Mouse (Mus musculus) small intestine, adult 2 months (tissue): ENCODE data around the gene Stmnd1. TPM values are rescaled to one million over a fixed set of nuclear protein-coding genes. Genes with fewer than 3 reads are reported as not detected.
"Not testable (repeated sequence)": the region's sequence is repeated elsewhere in the genome, so short reads cannot be mapped to it uniquely, and the experiment has no call there.

ENCODE experiments used
- H3K27ac ChIP-seq: fragments of 200-500 bp; 2 replicates; pipeline ENCODE4 v1.5.1; 2012; ENCODE audit warnings: low read depth, low read length, control low read depth, inconsistent platforms; ENCODE audit not compliant: insufficient read depth
- H3K27me3 ChIP-seq: fragments of 200-500 bp; 2 replicates; pipeline ENCODE4 v1.6.1; 2012; ENCODE audit warnings: mild to moderate bottlenecking, moderate library complexity, low read length, inconsistent platforms; ENCODE audit not compliant: control insufficient read depth, insufficient read depth
- H3K36me3 ChIP-seq: fragments of 200-500 bp; 2 replicates; pipeline ENCODE4 v1.6.1; 2012; ENCODE audit warnings: mild to moderate bottlenecking, low read length, control low read depth, inconsistent platforms; ENCODE audit not compliant: control insufficient read depth, insufficient read depth
- H3K4me1 ChIP-seq: fragments of 200-500 bp; 2 replicates; pipeline ENCODE4 v1.6.1; 2012; ENCODE audit warnings: low read length, inconsistent platforms, mixed read lengths; ENCODE audit not compliant: control insufficient read depth, insufficient read depth, insufficient read length
- H3K4me3 ChIP-seq: fragments of 200-500 bp; 2 replicates; pipeline ENCODE4 v1.5.1; 2012; ENCODE audit warnings: low read depth, mild to moderate bottlenecking, control low read depth, inconsistent platforms, low read length, moderate library complexity
- CTCF ChIP-seq: fragments of 200-500 bp; IDR thresholded peaks from 2 replicates; pipeline ENCODE4 v1.5.1; 2012; ENCODE audit warnings: low read depth, mild to moderate bottlenecking, control low read depth, inconsistent platforms, low read length, moderate library complexity, mixed read lengths; ENCODE audit not compliant: insufficient replicate concordance, insufficient read length; ENCODE audit errors: extremely low read depth
- POLR2A ChIP-seq: fragments of 200-500 bp; IDR thresholded peaks from 2 replicates; pipeline ENCODE4 v1.6.1; 2012; ENCODE audit warnings: low read depth, mild to moderate bottlenecking, control low read depth, inconsistent platforms, low read length, moderate library complexity
- WGBS: fragments of 180-500 bp; shearing (Covaris S2); methylation state at CpG from one replicate; pipeline ENCODE4 v1.1.7; 2018; 5-methylcytosine and 5-hydroxymethylcytosine counted together
- polyA plus RNA-seq: library from polyadenylated mRNA; depleted of rRNA; stranded (reverse); fragments of >200 nt; gene quantifications from 2 replicates; pipeline ENCODE4 v1.2.3, GENCODE M21; 2012

The Stmnd1 gene
- polyA plus RNA-seq, 1 experiment: not detected

GRCm38 (mm10) chr13:46335020-46335419, 61.5 kb downstream of the Stmnd1 start:
- H3K4me3 ChIP-seq: no peak overlapping the region
- H3K27ac ChIP-seq: no peak overlapping the region
- no peaks in the 10 kb centered on the region for H3K27me3 ChIP-seq
- H3K36me3 ChIP-seq: no peaks in the 10 kb centered on the region
- TF ChIP-seq CTCF (no peak), POLR2A (no peak)
- no peaks in the 10 kb centered on the region for H3K4me1 ChIP-seq
- 87% methylated on average over 6 of the region's 6 CpGs for WGBS

DNA sequence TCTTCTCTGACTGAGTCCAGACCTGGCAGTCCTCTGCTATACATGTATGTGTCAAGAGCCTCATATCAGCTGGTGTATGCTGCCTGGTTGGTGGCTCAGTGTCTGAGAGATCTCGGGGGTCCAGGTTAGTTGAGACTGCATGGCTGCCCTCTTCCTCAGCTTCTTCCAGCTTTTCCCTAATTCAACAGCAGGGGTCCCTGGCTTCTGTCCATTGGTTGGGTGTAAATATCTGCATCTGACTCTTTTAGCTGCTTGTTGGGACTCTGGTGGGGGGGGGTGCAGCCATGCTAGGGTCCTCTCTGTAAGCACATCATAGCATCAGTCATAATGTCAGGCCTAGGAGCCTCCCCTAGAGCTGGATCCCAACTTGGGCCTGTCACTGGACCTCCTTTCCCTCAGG, 62.8 kb downstream of the Stmnd1 start:
- H3K36me3 ChIP-seq, H3K27ac ChIP-seq, H3K4me1 ChIP-seq, H3K27me3 ChIP-seq, H3K4me3 ChIP-seq: not testable (repeated sequence)
- WGBS: 63% methylated on average over 1 of the region's 1 CpGs

- TF ChIP-seq POLR2A: no peak
These were observed 64.3 kb downstream of the Stmnd1 start for GRCm38 (mm10) chr13:46337791-46338190.

GRCm38 (mm10) chr13:46339954-46340353, 66.4 kb downstream of the Stmnd1 start:
- WGBS: 53% methylated on average over 4 of the region's 4 CpGs
- Histone ChIP-seq H3K4me1 (no peaks in the 10 kb centered on the region), H3K27me3 (no peaks in the 10 kb centered on the region), H3K36me3 (no peaks in the 10 kb centered on the region), H3K27ac (peak overlapping the region; percentile 26; the same call in 1 of the 2 replicates), H3K4me3 (no peak overlapping the region)
- TF ChIP-seq CTCF (no peak), POLR2A (no peak)

More at GRCm38 (mm10) chr13:46337791-46338190, 64.3 kb downstream of the Stmnd1 start:
- Histone ChIP-seq H3K4me1 (no peaks in the 10 kb centered on the region), H3K27me3 (no peaks in the 10 kb centered on the region), H3K4me3 (no peak overlapping the region), H3K27ac (no peak overlapping the region), H3K36me3 (no peaks in the 10 kb centered on the region)
- 76% methylated on average over 2 of the region's 2 CpGs for WGBS

DNA sequence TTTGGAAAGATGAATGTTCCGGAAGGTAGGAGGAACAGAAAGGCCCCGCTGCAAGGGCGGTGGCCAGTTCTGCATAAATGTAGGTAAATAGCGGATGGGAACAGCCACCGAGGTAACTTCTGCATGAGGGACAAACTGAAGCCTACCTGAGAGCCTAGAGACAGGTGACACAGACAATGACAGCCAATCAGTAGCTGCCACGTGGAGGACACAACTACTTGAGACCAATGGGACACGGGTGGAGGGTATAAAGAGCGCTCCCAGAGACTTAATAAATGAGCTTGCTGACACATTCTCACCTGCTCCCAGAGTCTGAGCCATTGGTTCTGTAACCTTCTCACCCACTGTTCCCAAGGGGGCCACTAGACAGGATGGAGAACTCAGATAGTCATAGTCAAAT, 67.1 kb downstream of the Stmnd1 start:
- TF ChIP-seq POLR2A: no peak
- Histone ChIP-seq H3K27me3 (no peaks in the 10 kb centered on the region), H3K4me3 (no peak overlapping the region), H3K36me3 (no peaks in the 10 kb centered on the region), H3K4me1 (no peaks in the 10 kb centered on the region), H3K27ac (no peak overlapping the region)
- 91% methylated on average over 8 of the region's 8 CpGs for WGBS

- no peak for TF ChIP-seq POLR2A
- TF ChIP-seq CTCF: no peak
- H3K4me3 ChIP-seq: no peak overlapping the region
- H3K4me1 ChIP-seq: no peaks in the 10 kb centered on the region
- 89% methylated on average over 5 of the region's 5 CpGs for WGBS
- H3K27ac ChIP-seq: no peak overlapping the region
- H3K36me3 ChIP-seq: no peaks in the 10 kb centered on the region
- no peaks in the 10 kb centered on the region for H3K27me3 ChIP-seq
These were observed 67.9 kb downstream of the Stmnd1 start for GRCm38 (mm10) chr13:46341419-46341818.

GRCm38 (mm10) chr13:46343226-46343625, 69.7 kb downstream of the Stmnd1 start:
- TF ChIP-seq CTCF (no peak), POLR2A (no peak)

GRCm38 (mm10) chr13:46346830-46347512, 73.5 kb downstream of the Stmnd1 start:
- H3K4me3 ChIP-seq: no peak overlapping the region
- H3K27ac ChIP-seq: no peak overlapping the region
- TF ChIP-seq CTCF: no peak
- no peaks in the 10 kb centered on the region for H3K27me3 ChIP-seq
- WGBS: 77% methylated on average over 10 of the region's 10 CpGs
- H3K4me1 ChIP-seq: no peaks in the 10 kb centered on the region
- H3K36me3 ChIP-seq: no peaks in the 10 kb centered on the region

More at GRCm38 (mm10) chr13:46343226-46343625, 69.7 kb downstream of the Stmnd1 start:
- no peak overlapping the region for H3K4me3 ChIP-seq
- H3K27ac ChIP-seq: no peak overlapping the region
- no peaks in the 10 kb centered on the region for H3K4me1 ChIP-seq
- H3K27me3 ChIP-seq: no peaks in the 10 kb centered on the region
- 69% methylated on average over 7 of the region's 7 CpGs for WGBS
- no peaks in the 10 kb centered on the region for H3K36me3 ChIP-seq
